Mouse (Mus musculus): Measurements from ENCODE around the gene Nlrp4c. TPM values are rescaled to one million over a fixed set of nuclear protein-coding genes. Genes with fewer than 3 reads are reported as not detected.
"Not testable (repeated sequence)": the region's sequence is repeated elsewhere in the genome, so short reads cannot be mapped to it uniquely, and the experiment has no call there.

Gene Nlrp4c
- not detected in 2 replicates for polyA plus RNA-seq (2012; rRNA removed)

DNA sequence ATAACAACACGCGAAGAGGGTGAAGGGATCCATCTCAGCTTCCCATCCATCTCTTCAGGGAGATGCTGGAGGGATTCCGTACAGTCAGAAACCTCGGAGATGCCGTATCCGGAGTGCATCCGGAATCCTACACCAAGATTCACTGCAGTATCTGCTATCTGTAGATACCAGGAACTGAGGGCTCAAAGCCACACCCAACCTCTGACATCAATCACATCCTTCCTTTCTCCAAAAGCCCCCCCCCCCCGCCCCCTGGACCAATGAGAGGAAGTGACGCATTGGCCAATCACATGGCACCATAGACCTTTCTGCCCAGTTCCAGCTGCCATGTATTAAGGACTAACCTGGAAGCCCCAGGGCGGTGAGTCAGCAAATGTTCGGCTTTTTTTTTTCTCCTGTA is at the start of gene Nlrp4c:
Gene Nlrp4c, plus strand, starts transcription at position 301 of the 400 bp plus-strand sequence.
- 84% methylated on average over 11 of the region's 11 CpGs for WGBS
- Histone ChIP-seq H3K4me1 (ENCODE audit: control insufficient read depth, insufficient read depth, low read length) (no peaks in the 10 kb centered on the region), H3K27ac (ENCODE audit: insufficient read depth, low read length) (no peak within 1 kb of the TSS), H3K27me3 (ENCODE audit: control insufficient read depth, insufficient read depth, low read length) (no peaks in the 10 kb centered on the region), H3K4me3 (replicated peaks; ENCODE audit: insufficient read depth, low read depth, low read length) (no peak within 1 kb of the TSS)
- DNase-seq = no peak
- TF ChIP-seq CTCF (IDR thresholded peaks at IDR 0.05; ENCODE audit: borderline replicate concordance, insufficient read depth, low read depth, low read length) = no peak
- TF ChIP-seq POLR2A (IDR thresholded peaks at IDR 0.05; ENCODE audit: borderline replicate concordance, insufficient read depth, low read length) = no peak

DNA sequence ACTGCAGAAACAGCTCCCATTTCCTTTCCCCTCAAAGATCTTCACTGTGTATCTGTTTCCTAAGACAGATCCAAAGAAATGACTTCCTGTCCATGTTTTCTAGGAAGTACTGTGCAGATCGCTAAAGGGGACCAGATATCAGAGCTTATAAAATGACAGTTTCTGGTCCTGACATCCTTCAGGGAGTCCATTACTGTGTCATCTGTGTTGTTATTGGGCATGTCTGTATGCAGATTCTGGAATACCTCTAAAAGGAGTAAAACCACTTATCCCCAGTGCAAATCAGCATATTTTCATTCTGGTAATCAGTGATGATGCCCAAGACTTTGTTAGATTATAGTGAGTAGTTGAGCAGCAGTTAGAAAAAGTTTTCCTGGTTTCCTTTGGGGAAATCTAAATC is 34.1 kb upstream of the Nlrp4c start, which contains the start of gene Vmn1r65:
Gene Vmn1r65, minus strand, starts transcription at position 101 of the 400 bp plus-strand sequence.
- Histone ChIP-seq H3K27ac (ENCODE audit: insufficient read depth, low read length) (no peak within 1 kb of the TSS), H3K4me1 (ENCODE audit: control insufficient read depth, insufficient read depth, low read length) (no peaks in the 10 kb centered on the region), H3K4me3 (replicated peaks; ENCODE audit: insufficient read depth, low read depth, low read length) (no peak within 1 kb of the TSS), H3K27me3 (ENCODE audit: control insufficient read depth, insufficient read depth, low read length) (no peaks in the 10 kb centered on the region)
- WGBS = 89% methylated on average over 1 of the region's 1 CpGs
- no peak for DNase-seq
- TF ChIP-seq CTCF (IDR thresholded peaks at IDR 0.05; ENCODE audit: borderline replicate concordance, insufficient read depth, low read depth, low read length) = no peak
- TF ChIP-seq POLR2A (IDR thresholded peaks at IDR 0.05; ENCODE audit: borderline replicate concordance, insufficient read depth, low read length) = no peak

DNA sequence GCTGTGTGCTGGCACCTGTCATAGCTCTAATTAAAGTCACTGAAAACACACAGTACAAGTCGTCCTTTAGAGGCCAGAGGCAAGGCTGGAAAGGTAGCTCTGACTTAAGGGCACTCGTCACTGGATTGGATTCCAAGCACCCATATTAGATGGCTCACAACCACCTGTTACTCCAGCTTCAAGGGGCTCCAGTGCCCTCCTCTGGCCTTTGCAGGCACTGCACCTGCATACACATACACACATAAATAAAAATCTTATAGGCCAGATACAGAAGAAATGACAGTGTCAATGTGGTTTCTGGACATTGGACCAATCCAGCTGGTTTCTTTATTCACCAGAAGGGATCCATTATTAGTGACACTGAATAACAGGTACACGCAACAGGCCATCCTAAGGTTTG is 74.5 kb downstream of the Nlrp4c start:
- no peak overlapping the region for H3K27ac ChIP-seq (ENCODE audit: insufficient read depth, low read length)
- no peak overlapping the region for H3K4me3 ChIP-seq (replicated peaks; ENCODE audit: insufficient read depth, low read depth, low read length)
- no peak for DNase-seq
- 77% methylated on average over 3 of the region's 3 CpGs for WGBS
- H3K27me3 ChIP-seq (ENCODE audit: control insufficient read depth, insufficient read depth, low read length) = no peaks in the 10 kb centered on the region
- H3K4me1 ChIP-seq (ENCODE audit: control insufficient read depth, insufficient read depth, low read length) = no peaks in the 10 kb centered on the region
- TF ChIP-seq CTCF (IDR thresholded peaks at IDR 0.05; ENCODE audit: borderline replicate concordance, insufficient read depth, low read depth, low read length) (no peak), POLR2A (IDR thresholded peaks at IDR 0.05; ENCODE audit: borderline replicate concordance, insufficient read depth, low read length) (no peak)

DNA sequence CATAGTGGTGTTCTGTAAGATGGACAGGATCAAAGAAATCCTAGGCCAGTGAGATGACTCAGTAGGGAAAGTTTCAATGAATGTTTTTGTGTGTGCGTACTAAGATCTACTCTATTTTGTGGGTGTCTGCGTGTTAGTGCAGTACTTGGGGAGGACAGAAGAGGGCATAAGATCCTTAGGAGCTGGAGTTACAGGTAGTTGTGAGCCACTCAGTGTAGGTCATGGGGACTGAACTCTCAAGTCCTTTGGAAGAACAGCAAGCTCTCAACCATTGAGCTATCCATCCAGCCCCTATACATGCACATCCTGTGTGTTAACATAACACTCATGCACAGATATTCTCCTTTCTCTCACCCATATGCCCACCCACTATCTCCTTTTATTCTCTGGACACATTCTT is 75.1 kb downstream of the Nlrp4c start:
- H3K4me3 ChIP-seq (replicated peaks; ENCODE audit: insufficient read depth, low read depth, low read length); H3K27ac ChIP-seq (ENCODE audit: insufficient read depth, low read length); DNase-seq; H3K4me1 ChIP-seq (ENCODE audit: control insufficient read depth, insufficient read depth, low read length); H3K27me3 ChIP-seq (ENCODE audit: control insufficient read depth, insufficient read depth, low read length): not testable (repeated sequence)
- 79% methylated on average over 2 of the region's 2 CpGs for WGBS

DNA sequence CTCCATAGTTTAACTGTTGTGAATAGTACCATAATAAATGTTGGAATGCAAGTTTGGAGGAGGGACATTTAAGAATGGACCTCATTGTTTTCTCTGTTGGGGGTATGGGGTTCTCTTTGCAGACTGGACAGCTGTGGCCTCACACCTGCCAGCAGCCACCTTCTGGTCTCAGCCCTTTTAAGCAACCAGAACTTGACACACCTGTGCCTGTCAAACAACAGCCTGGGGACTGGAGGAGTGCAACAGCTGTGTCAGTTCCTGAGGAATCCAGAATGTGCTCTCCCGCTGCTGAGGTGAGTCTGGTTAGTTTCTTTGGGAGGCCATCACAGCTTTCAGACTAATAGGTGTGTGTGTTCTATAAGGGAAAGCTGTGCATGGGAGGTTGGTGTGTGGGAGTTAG is 76.2 kb downstream of the Nlrp4c start:
- WGBS = 86% methylated on average over 1 of the region's 1 CpGs
- not testable (repeated sequence) for H3K4me3 ChIP-seq (replicated peaks; ENCODE audit: insufficient read depth, low read depth, low read length); H3K27me3 ChIP-seq (ENCODE audit: control insufficient read depth, insufficient read depth, low read length); DNase-seq; H3K4me1 ChIP-seq (ENCODE audit: control insufficient read depth, insufficient read depth, low read length); H3K27ac ChIP-seq (ENCODE audit: insufficient read depth, low read length)

DNA sequence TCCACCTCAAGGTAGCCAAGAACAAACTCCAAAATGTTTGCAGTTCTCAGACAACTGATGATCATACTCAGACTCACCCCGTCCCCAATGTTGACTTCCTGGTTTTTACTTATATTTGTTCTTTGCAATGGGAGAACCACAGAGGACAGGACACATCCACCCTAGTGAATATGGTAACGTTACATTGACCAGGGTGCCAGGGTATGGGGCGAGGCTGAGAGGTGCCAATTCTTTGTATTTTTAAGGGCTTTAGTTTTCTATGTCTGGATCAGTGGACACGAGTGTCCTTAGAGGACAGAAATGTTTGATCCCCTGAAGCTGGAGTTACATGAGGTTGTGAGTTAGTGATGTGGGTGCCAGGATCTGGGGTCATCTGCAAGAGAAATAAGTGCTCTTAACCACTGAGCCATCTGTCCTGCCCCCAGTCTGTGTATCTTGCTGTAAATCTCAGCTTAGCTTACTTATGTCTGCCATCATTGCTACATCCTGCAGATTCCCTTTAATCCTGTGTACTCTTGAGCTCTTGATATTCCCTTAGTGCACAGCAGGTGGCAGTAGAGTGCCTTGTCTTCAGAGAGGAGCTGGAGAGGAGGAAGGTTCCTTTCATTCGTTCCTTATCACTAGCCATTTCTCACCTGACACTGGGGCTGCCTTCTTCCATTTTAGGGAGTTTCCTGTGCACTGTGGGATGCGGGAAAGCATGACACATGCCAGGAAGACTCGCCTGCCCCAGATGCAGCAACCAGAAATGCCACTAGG is 81.9 kb downstream of the Nlrp4c start:
- Histone ChIP-seq H3K4me3 (replicated peaks; ENCODE audit: insufficient read depth, low read depth, low read length) (no peak overlapping the region), H3K27ac (ENCODE audit: insufficient read depth, low read length) (no peak overlapping the region), H3K27me3 (ENCODE audit: control insufficient read depth, insufficient read depth, low read length) (no peaks in the 10 kb centered on the region), H3K4me1 (ENCODE audit: control insufficient read depth, insufficient read depth, low read length) (no peaks in the 10 kb centered on the region)
- TF ChIP-seq POLR2A (IDR thresholded peaks at IDR 0.05; ENCODE audit: borderline replicate concordance, insufficient read depth, low read length) (no peak), CTCF (IDR thresholded peaks at IDR 0.05; ENCODE audit: borderline replicate concordance, insufficient read depth, low read depth, low read length) (peak; percentile 85)
- peak; percentile 79 to 83 for DNase-seq
- 29% methylated on average over 7 of the region's 7 CpGs for WGBS

- Histone ChIP-seq H3K4me1 (ENCODE audit: control insufficient read depth, insufficient read depth, low read length) (no peaks in the 10 kb centered on the region), H3K27ac (ENCODE audit: insufficient read depth, low read length) (no peak overlapping the region), H3K4me3 (replicated peaks; ENCODE audit: insufficient read depth, low read depth, low read length) (no peak overlapping the region), H3K27me3 (ENCODE audit: control insufficient read depth, insufficient read depth, low read length) (no peaks in the 10 kb centered on the region)
- 37% methylated on average over 4 of the region's 4 CpGs for WGBS
- no peak for TF ChIP-seq POLR2A (IDR thresholded peaks at IDR 0.05; ENCODE audit: borderline replicate concordance, insufficient read depth, low read length)
- no peak for TF ChIP-seq CTCF (IDR thresholded peaks at IDR 0.05; ENCODE audit: borderline replicate concordance, insufficient read depth, low read depth, low read length)
- no peak for DNase-seq
Observed at GRCm38 (mm10) chr7:6130346-6130745, 85.4 kb downstream of the Nlrp4c start.

- WGBS = 89% methylated on average over 30 of the region's 30 CpGs
- Histone ChIP-seq H3K4me3 (replicated peaks; ENCODE audit: insufficient read depth, low read depth, low read length) (no peak overlapping the region), H3K27ac (ENCODE audit: insufficient read depth, low read length) (no peak overlapping the region)
Observed at GRCm38 (mm10) chr7:6132646-6133045, 87.7 kb downstream of the Nlrp4c start.

More at GRCm38 (mm10) chr7:6132646-6133045, 87.7 kb downstream of the Nlrp4c start:
- no peak for TF ChIP-seq POLR2A (IDR thresholded peaks at IDR 0.05; ENCODE audit: borderline replicate concordance, insufficient read depth, low read length)
- TF ChIP-seq CTCF (IDR thresholded peaks at IDR 0.05; ENCODE audit: borderline replicate concordance, insufficient read depth, low read depth, low read length) = no peak
- no peaks in the 10 kb centered on the region for H3K4me1 ChIP-seq (ENCODE audit: control insufficient read depth, insufficient read depth, low read length)
- no peak for DNase-seq
- H3K27me3 ChIP-seq (ENCODE audit: control insufficient read depth, insufficient read depth, low read length) = no peaks in the 10 kb centered on the region
